Mouse (Mus musculus) heart, adult 11 months (tissue): Measurements from ENCODE around the gene Sirpa.
A peak's percentile ranks its signal among the peaks of the same experiment; 100 is the strongest.

Source experiments
- DNase-seq: peaks from one replicate; pipeline ENCODE4 v3.0.0; 2022

Gene Sirpa

GRCm38 (mm10) chr2:129606899-129607298 lies 14.3 kb downstream of the Sirpa start:
- peak; percentile 89 for DNase-seq

- DNase-seq, result peak; percentile 50
Observed at GRCm38 (mm10) chr2:129613971-129614370, 21.3 kb downstream of the Sirpa start.

- DNase-seq, result peak; percentile 71
Observed at GRCm38 (mm10) chr2:129614482-129615185, 22.0 kb downstream of the Sirpa start.

- peak; percentile 56 for DNase-seq
Observed at GRCm38 (mm10) chr2:129620148-129620547, 27.5 kb downstream of the Sirpa start.

GRCm38 (mm10) chr2:129620881-129621280 lies 28.2 kb downstream of the Sirpa start:
- DNase-seq, result peak; percentile 62

- DNase-seq, result peak; percentile 85
Observed at GRCm38 (mm10) chr2:129621654-129622490, 29.2 kb downstream of the Sirpa start.

- DNase-seq, result peak; percentile 70
Observed at GRCm38 (mm10) chr2:129622918-129623317, 30.3 kb downstream of the Sirpa start.

- DNase-seq, result no peak
Observed at GRCm38 (mm10) chr2:129623771-129624170, 31.1 kb downstream of the Sirpa start.

GRCm38 (mm10) chr2:129624246-129624918 lies 31.7 kb downstream of the Sirpa start:
- peak; percentile 87 for DNase-seq

- peak; percentile 90 for DNase-seq
Observed at GRCm38 (mm10) chr2:129624956-129625355, 32.3 kb downstream of the Sirpa start.

- DNase-seq, result peak; percentile 81
Observed at GRCm38 (mm10) chr2:129625845-129626244, 33.2 kb downstream of the Sirpa start.

GRCm38 (mm10) chr2:129626621-129627061 lies 34.0 kb downstream of the Sirpa start:
- DNase-seq, result peak; percentile 68

- peak; percentile 22 for DNase-seq
Observed at GRCm38 (mm10) chr2:129627133-129627532, 34.5 kb downstream of the Sirpa start.

GRCm38 (mm10) chr2:129627811-129628210 lies 35.2 kb downstream of the Sirpa start:
- DNase-seq, result peak; percentile 91

- DNase-seq, result peak; percentile 78
Observed at GRCm38 (mm10) chr2:129628456-129629185, 36.0 kb downstream of the Sirpa start.

- peak; percentile 87 for DNase-seq
Observed at GRCm38 (mm10) chr2:129629786-129630531, 37.3 kb downstream of the Sirpa start.

GRCm38 (mm10) chr2:129630532-129630886 lies 37.9 kb downstream of the Sirpa start:
- peak; percentile 86 for DNase-seq

GRCm38 (mm10) chr2:129630978-129631660 lies 38.5 kb downstream of the Sirpa start:
- DNase-seq, result peak; percentile 90

- DNase-seq, result peak; percentile 81
Observed at GRCm38 (mm10) chr2:129632324-129632723, 39.7 kb downstream of the Sirpa start.

GRCm38 (mm10) chr2:129633077-129633732 lies 40.6 kb downstream of the Sirpa start:
- DNase-seq, result peak; percentile 99

- DNase-seq, result peak; percentile 89
Observed at GRCm38 (mm10) chr2:129633982-129634381, 41.3 kb downstream of the Sirpa start.
